ENCODE assay signal across 9 mouse cellular contexts in genomic region chr17:71001699-71002080, GRCm38 (mm10). TPM values are rescaled to one million over a fixed set of nuclear protein-coding genes. Genes with fewer than 3 reads are reported as not detected.
A peak's percentile ranks its signal among the peaks of the same experiment; 100 is the strongest.
DNase-seq lines count a peak whose midpoint lies in the region; ATAC-seq and TF ChIP-seq lines count a peak whose summit lies in the region.
"Had no signal": no experiment of that assay in that cellular context is flagged by ENCODE, and none has a peak within 500 bp of the region (broad histone marks: within the 10 kb centered on the region; RNA-seq: fewer than 3 reads in every experiment).

No protein-coding gene starts in this region.

- ATAC-seq in frontal cortex, adult (ENCODE audit: low TSS enrichment) = peak; percentile 29
- ATAC-seq in CD4-positive, CD25-positive, alpha-beta regulatory T cell, adult 4 months = peak; percentile 13
- peak; percentile 53 for ATAC-seq in embryonic facial prominence, embryonic 11.5 days (replicated peaks; ENCODE audit: insufficient number of reproducible peaks, low FRiP score, low TSS enrichment, low read depth)
- peak; percentile 1; the same call in 1 of the 2 replicates for ATAC-seq in heart, embryonic 13.5 days (ENCODE audit: extremely low read depth, insufficient number of reproducible peaks, low FRiP score, low TSS enrichment)
- ATAC-seq in limb, embryonic 11.5 days (ENCODE audit: insufficient number of reproducible peaks, low FRiP score, low TSS enrichment, low read depth) = peak; percentile 72
- peak; percentile 65 for ATAC-seq in midbrain, embryonic 14.5 days (ENCODE audit: low FRiP score, low TSS enrichment)

- H3K36me3 ChIP-seq in embryonic facial prominence, embryonic 11.5 days (replicated peaks; ENCODE audit: control insufficient read depth, insufficient read depth, low read depth, low read length) = no peaks in the 10 kb centered on the region
- H3K36me3 ChIP-seq in heart, embryonic 13.5 days = peaks cover 12% of the 10 kb centered on the region
- H3K36me3 ChIP-seq in limb, embryonic 11.5 days (ENCODE audit: control insufficient read depth, insufficient read depth, low read length) = no peaks in the 10 kb centered on the region
- no peaks in the 10 kb centered on the region for H3K36me3 ChIP-seq in midbrain, embryonic 14.5 days (ENCODE audit: control insufficient read depth, insufficient read depth, low read length)
- no peaks in the 10 kb centered on the region for H3K36me3 ChIP-seq in thymus, adult 2 months (ENCODE audit: control insufficient read depth, insufficient read depth, low read length)

- no peaks in the 10 kb centered on the region for H3K27me3 ChIP-seq in embryonic facial prominence, embryonic 11.5 days (ENCODE audit: control insufficient read depth, insufficient read depth, low read length)
- no peaks in the 10 kb centered on the region for H3K27me3 ChIP-seq in heart, embryonic 13.5 days (replicated peaks)
- no peaks in the 10 kb centered on the region for H3K27me3 ChIP-seq in limb, embryonic 11.5 days (ENCODE audit: control insufficient read depth, insufficient read depth, low read length)
- H3K27me3 ChIP-seq in midbrain, embryonic 14.5 days (ENCODE audit: control insufficient read depth, insufficient read depth, low read length) = no peaks in the 10 kb centered on the region
- no peaks in the 10 kb centered on the region for H3K27me3 ChIP-seq in thymus, adult 2 months (ENCODE audit: control insufficient read depth, insufficient read depth, low read length)
- H3K27me3 ChIP-seq: Patski had no signal

- no peaks in the 10 kb centered on the region for H3K9me3 ChIP-seq in embryonic facial prominence, embryonic 11.5 days (replicated peaks; ENCODE audit: control insufficient read depth, low read length)
- H3K9me3 ChIP-seq in heart, embryonic 13.5 days = no peaks in the 10 kb centered on the region; the same call in 1 of the 2 replicates
- H3K9me3 ChIP-seq in limb, embryonic 11.5 days (ENCODE audit: control insufficient read depth, low read length) = no peaks in the 10 kb centered on the region
- no peaks in the 10 kb centered on the region for H3K9me3 ChIP-seq in midbrain, embryonic 14.5 days (ENCODE audit: control insufficient read depth, low read length)

- DNase-seq in frontal cortex, postnatal 25 days (ENCODE audit: low spot score in 2 of 2) = no peak
- peak; percentile 66 for DNase-seq in embryonic facial prominence, embryonic 11.5 days (ENCODE audit: low spot score)
- DNase-seq in limb, embryonic 11.5 days (ENCODE audit: low spot score) = no peak
- DNase-seq in midbrain, embryonic 14.5 days = peak; percentile 67
- DNase-seq in thymus, adult 2 months = peak; percentile 59

- WGBS in embryonic facial prominence, embryonic 11.5 days = 0% methylated on average over 42 of the region's 43 CpGs
- WGBS in heart, embryonic 13.5 days = under 1% methylated on average over 42 of the region's 43 CpGs
- WGBS in limb, embryonic 11.5 days = under 1% methylated on average over 40 of the region's 43 CpGs
- under 1% methylated on average over 43 of the region's 43 CpGs for whole genome bisulfite sequencing in midbrain, embryonic 14.5 days
- under 1% methylated on average over 43 of the region's 43 CpGs for WGBS in thymus, adult 2 months

- peak overlapping the region; percentile 38 for H3K4me2 ChIP-seq in embryonic facial prominence, embryonic 11.5 days (ENCODE audit: low read depth, low read length)
- peak overlapping the region; percentile 79 for H3K4me2 ChIP-seq in heart, embryonic 13.5 days
- peak overlapping the region; percentile 56 for H3K4me2 ChIP-seq in limb, embryonic 11.5 days (ENCODE audit: low read depth, severe bottlenecking)
- H3K4me2 ChIP-seq in midbrain, embryonic 14.5 days (ENCODE audit: low read length) = peak overlapping the region; percentile 80

- TF ChIP-seq POLR2A in thymus, adult 2 months (IDR thresholded peaks at IDR 0.05; ENCODE audit: control insufficient read depth, extremely low read depth, insufficient read depth, low read length, poor library complexity) = no peak

- no peak for TF ChIP-seq CTCF in thymus, adult 2 months (IDR thresholded peaks at IDR 0.05; ENCODE audit: borderline replicate concordance, control insufficient read depth, extremely low read depth, insufficient read depth, low read length, poor library complexity)

- H3K27ac ChIP-seq in embryonic facial prominence, embryonic 11.5 days (replicated peaks; ENCODE audit: low read depth, low read length) = peak overlapping the region; percentile 99
- H3K27ac ChIP-seq in heart, embryonic 13.5 days (replicated peaks) = peak overlapping the region; percentile 100
- H3K27ac ChIP-seq in limb, embryonic 11.5 days (replicated peaks; ENCODE audit: low read depth, low read length) = peak overlapping the region; percentile 99
- peak overlapping the region; percentile 96 for H3K27ac ChIP-seq in midbrain, embryonic 14.5 days (replicated peaks; ENCODE audit: low read depth, low read length)
- peak overlapping the region; percentile 77 for H3K27ac ChIP-seq in thymus, adult 2 months (ENCODE audit: control insufficient read depth, insufficient read depth, low read length)

- H3K4me1 ChIP-seq in embryonic facial prominence, embryonic 11.5 days (ENCODE audit: control insufficient read depth, insufficient read depth, low read length) = no peaks in the 10 kb centered on the region
- peaks cover 52% of the 10 kb centered on the region for H3K4me1 ChIP-seq in heart, embryonic 13.5 days
- H3K4me1 ChIP-seq in limb, embryonic 11.5 days (ENCODE audit: control insufficient read depth, insufficient read depth, low read length) = peaks cover 5% of the 10 kb centered on the region; the same call in 1 of the 2 replicates
- peaks cover 6% of the 10 kb centered on the region; the same call in 1 of the 2 replicates for H3K4me1 ChIP-seq in midbrain, embryonic 14.5 days (ENCODE audit: control insufficient read depth, insufficient read depth, low read length)
- H3K4me1 ChIP-seq in thymus, adult 2 months (replicated peaks; ENCODE audit: control insufficient read depth, insufficient read depth, low read length) = peaks cover 5% of the 10 kb centered on the region

- peak overlapping the region; percentile 91 for H3K4me3 ChIP-seq in embryonic facial prominence, embryonic 11.5 days (ENCODE audit: low read depth, low read length)
- H3K4me3 ChIP-seq in heart, embryonic 13.5 days = peak overlapping the region; percentile 95
- peak overlapping the region; percentile 77 for H3K4me3 ChIP-seq in limb, embryonic 11.5 days (ENCODE audit: low read depth, low read length)
- peak overlapping the region; percentile 85 for H3K4me3 ChIP-seq in midbrain, embryonic 14.5 days (replicated peaks; ENCODE audit: low read depth, low read length)
- H3K4me3 ChIP-seq in thymus, adult 2 months (ENCODE audit: control insufficient read depth, insufficient read depth, low read length) = peak overlapping the region; percentile 56

- H3K9ac ChIP-seq in embryonic facial prominence, embryonic 11.5 days (replicated peaks; ENCODE audit: low read length) = peak overlapping the region; percentile 95
- peak overlapping the region; percentile 100 for H3K9ac ChIP-seq in heart, embryonic 13.5 days
- peak overlapping the region; percentile 97 for H3K9ac ChIP-seq in limb, embryonic 11.5 days (ENCODE audit: low read length)
- peak overlapping the region; percentile 76 for H3K9ac ChIP-seq in midbrain, embryonic 14.5 days (replicated peaks; ENCODE audit: low read length)

RNA-seq across cellular contexts. Expression of gene Myom1, which starts 0.7 kb away (rescaled TPM):
- polyA plus RNA-seq in CD4-positive, CD25-positive, alpha-beta regulatory T cell, adult 4 months (2017; shearing (Covaris generic)) = 1 to 10 TPM in 1 of 2 experiments, under 1 TPM in 1; 0.28 to 1.6 TPM
- 4.7 and 5.9 TPM in 2 replicates for polyA plus RNA-seq in embryonic facial prominence, embryonic 11.5 days (2014; fragmentation: Nextera tagmentation; extraction: Ambion mirVana)
- polyA plus RNA-seq in heart, embryonic 13.5 days (2015; fragmentation: Nextera tagmentation; extraction: Ambion mirVana) = 156 and 169 TPM in 2 replicates
- 4.5 and 4.7 TPM in 2 replicates for polyA plus RNA-seq in limb, embryonic 11.5 days (2014; fragmentation: Nextera tagmentation; extraction: Ambion mirVana)
- 0.85 and 1.3 TPM in 2 replicates for polyA plus RNA-seq in midbrain, embryonic 14.5 days (2014; fragmentation: Nextera tagmentation; extraction: Ambion mirVana)
- polyA plus RNA-seq in thymus, adult 2 months (2012; rRNA removed) = 1.9 and 6.8 TPM in 2 replicates

RNA-seq across cellular contexts. Expression of gene Myl12a, which starts 1.0 kb away (rescaled TPM):
- polyA plus RNA-seq in CD4-positive, CD25-positive, alpha-beta regulatory T cell, adult 4 months (2017; shearing (Covaris generic)) = 100 to 1,000 TPM; 601 to 659 TPM
- 595 and 613 TPM in 2 replicates for polyA plus RNA-seq in embryonic facial prominence, embryonic 11.5 days (2014; fragmentation: Nextera tagmentation; extraction: Ambion mirVana)
- 728 and 793 TPM in 2 replicates for polyA plus RNA-seq in heart, embryonic 13.5 days (2015; fragmentation: Nextera tagmentation; extraction: Ambion mirVana)
- 576 and 577 TPM in 2 replicates for polyA plus RNA-seq in limb, embryonic 11.5 days (2014; fragmentation: Nextera tagmentation; extraction: Ambion mirVana)
- 72.1 and 109 TPM in 2 replicates for polyA plus RNA-seq in midbrain, embryonic 14.5 days (2014; fragmentation: Nextera tagmentation; extraction: Ambion mirVana)
- 121 and 144 TPM in 2 replicates for polyA plus RNA-seq in thymus, adult 2 months (2012; rRNA removed)

Comparison
In these comparisons a context has a peak if more than half of its experiments do, and no peak if none do; other contexts are left out.
1. ATAC-seq: peak in every context shown above with its lines; median percentile 72 in limb, embryonic 11.5 days; 65 in midbrain, embryonic 14.5 days; 53 in embryonic facial prominence, embryonic 11.5 days; 29 in frontal cortex, adult; 13 in CD4-positive, CD25-positive, alpha-beta regulatory T cell, adult 4 months; 1 in heart, embryonic 13.5 days.
2. DNase-seq: peak in embryonic facial prominence, embryonic 11.5 days (single experiment), midbrain, embryonic 14.5 days (single experiment) and thymus, adult 2 months (single experiment); none in frontal cortex, postnatal 25 days (0 of 2) and limb, embryonic 11.5 days (single experiment).
3. RNA of gene Myom1, which starts 0.7 kb away (polyA plus RNA-seq): 156 to 169 TPM in heart, embryonic 13.5 days; 1.9 to 6.8 TPM in thymus, adult 2 months, 4.7 to 5.9 TPM in embryonic facial prominence, embryonic 11.5 days, 4.5 to 4.7 TPM in limb, embryonic 11.5 days, 0.28 to 1.6 TPM in CD4-positive, CD25-positive, alpha-beta regulatory T cell, adult 4 months and 0.85 to 1.3 TPM in midbrain, embryonic 14.5 days; every median in the first group is over 10 times any median in the second.
4. Peak in every context shown above with its lines, with median percentiles within 50 percentile points of each other: H3K27ac ChIP-seq, H3K4me2 ChIP-seq, H3K4me3 ChIP-seq and H3K9ac ChIP-seq.